Mouse (Mus musculus): Measurements from ENCODE around the gene Esr2. TPM values are rescaled to one million over a fixed set of nuclear protein-coding genes. Genes with fewer than 3 reads are reported as not detected.
"Not testable (repeated sequence)": the region's sequence is repeated elsewhere in the genome, so short reads cannot be mapped to it uniquely, and the experiment has no call there.

The Esr2 gene
- polyA plus RNA-seq, 1 experiment from 2014 or later = 0.07 TPM

DNA sequence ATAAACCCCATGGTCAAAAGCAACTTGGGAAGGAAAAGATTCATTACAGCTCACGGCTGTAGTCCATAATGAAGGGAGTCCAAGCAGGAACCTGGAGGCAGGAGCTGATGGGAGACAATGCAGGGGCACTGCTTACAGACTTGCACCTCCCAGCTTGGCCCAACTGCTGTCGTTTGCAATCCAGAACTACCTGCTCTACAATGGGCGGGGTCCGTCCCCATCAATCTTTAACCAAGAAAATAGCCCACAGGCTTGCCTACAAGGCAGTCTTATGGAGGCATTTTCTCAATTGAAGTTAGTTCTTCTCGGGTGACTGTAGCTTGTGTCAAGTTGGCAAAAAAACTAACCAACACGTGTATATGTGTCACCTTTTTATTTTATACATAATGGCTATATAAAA, 3.4 kb upstream of the Esr2 start:
- Histone ChIP-seq H3K4me3 (ENCODE audit: low read depth, low read length) (no peak overlapping the region), H3K36me3 (ENCODE audit: control insufficient read depth, insufficient read depth, low read length) (no peaks in the 10 kb centered on the region), H3K4me1 (ENCODE audit: control insufficient read depth, insufficient read depth, low read length) (0 out of 2 replicates have a peak, but pooled peaks cover 4% of the 10 kb centered on the region), H3K9me3 (ENCODE audit: control insufficient read depth, low read length) (no peaks in the 10 kb centered on the region), H3K27me3 (ENCODE audit: control insufficient read depth, insufficient read depth, low read length) (peaks cover 12% of the 10 kb centered on the region), H3K27ac (ENCODE audit: low read depth, low read length) (no peak overlapping the region), H3K4me2 (no peak overlapping the region), H3K9ac (ENCODE audit: low read length) (no peak overlapping the region)
- no peak for DNase-seq (ENCODE audit: low spot score, missing footprints)
- ATAC-seq (ENCODE audit: low FRiP score) = no peak
- 82% methylated on average over 6 of the region's 6 CpGs for WGBS

- 0 out of 2 replicates have a peak, but pooled peaks cover 4% of the 10 kb centered on the region for H3K4me1 ChIP-seq (ENCODE audit: control insufficient read depth, insufficient read depth, low read length)
- H3K4me2 ChIP-seq = no peak overlapping the region
- H3K27ac ChIP-seq (ENCODE audit: low read depth, low read length) = no peak overlapping the region
- no peaks in the 10 kb centered on the region for H3K36me3 ChIP-seq (ENCODE audit: control insufficient read depth, insufficient read depth, low read length)
- 67% methylated on average over 4 of the region's 4 CpGs for WGBS
- no peak overlapping the region for H3K4me3 ChIP-seq (ENCODE audit: low read depth, low read length)
- H3K9me3 ChIP-seq (ENCODE audit: control insufficient read depth, low read length) = no peaks in the 10 kb centered on the region
- H3K9ac ChIP-seq (ENCODE audit: low read length) = no peak overlapping the region
- ATAC-seq (ENCODE audit: low FRiP score) (no peak), DNase-seq (ENCODE audit: low spot score, missing footprints) (no peak)
- peaks cover 12% of the 10 kb centered on the region for H3K27me3 ChIP-seq (ENCODE audit: control insufficient read depth, insufficient read depth, low read length)
Observed at GRCm38 (mm10) chr12:76179527-76179926, 2.5 kb upstream of the Esr2 start.

DNA sequence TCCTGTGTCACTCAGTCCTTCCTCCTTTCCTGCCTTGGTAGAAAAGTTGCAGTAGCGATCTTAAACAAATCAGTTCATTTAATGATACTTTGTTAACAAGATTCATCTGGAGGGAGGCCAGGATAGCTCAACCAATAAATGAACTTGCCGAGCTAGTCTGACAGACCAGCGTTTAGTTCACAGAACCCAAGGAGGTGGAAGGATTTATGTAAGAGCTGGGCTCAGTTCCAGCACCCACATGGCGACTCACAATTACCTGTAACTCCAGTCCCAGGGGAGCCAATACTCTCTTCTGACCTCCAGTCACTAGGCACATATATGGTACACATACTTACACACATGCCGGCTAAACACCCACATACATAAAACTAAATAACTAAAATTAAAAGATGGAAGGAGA, 2.0 kb upstream of the Esr2 start:
- Histone ChIP-seq H3K9me3 (ENCODE audit: control insufficient read depth, low read length) (no peaks in the 10 kb centered on the region), H3K36me3 (ENCODE audit: control insufficient read depth, insufficient read depth, low read length) (no peaks in the 10 kb centered on the region), H3K9ac (ENCODE audit: low read length) (no peak overlapping the region), H3K4me3 (ENCODE audit: low read depth, low read length) (no peak overlapping the region), H3K4me2 (no peak overlapping the region), H3K27me3 (ENCODE audit: control insufficient read depth, insufficient read depth, low read length) (peaks cover 12% of the 10 kb centered on the region), H3K4me1 (ENCODE audit: control insufficient read depth, insufficient read depth, low read length) (0 out of 2 replicates have a peak, but pooled peaks cover 4% of the 10 kb centered on the region), H3K27ac (ENCODE audit: low read depth, low read length) (no peak overlapping the region)
- ATAC-seq (ENCODE audit: low FRiP score) (no peak), DNase-seq (ENCODE audit: low spot score, missing footprints) (no peak)
- 91% methylated on average over 5 of the region's 5 CpGs for WGBS

- peak overlapping the region; percentile 37 for H3K4me3 ChIP-seq (ENCODE audit: low read depth, low read length)
- WGBS = 40% methylated on average over 16 of the region's 16 CpGs
- no peaks in the 10 kb centered on the region for H3K36me3 ChIP-seq (ENCODE audit: control insufficient read depth, insufficient read depth, low read length)
- no peak overlapping the region for H3K9ac ChIP-seq (ENCODE audit: low read length)
- no peak; the same call in 1 of the 2 replicates for ATAC-seq (ENCODE audit: low FRiP score)
- peak; percentile 97 for DNase-seq (ENCODE audit: low spot score, missing footprints)
- H3K4me2 ChIP-seq = peak overlapping the region; percentile 93
- H3K4me1 ChIP-seq (ENCODE audit: control insufficient read depth, insufficient read depth, low read length) = 0 out of 2 replicates have a peak, but pooled peaks cover 4% of the 10 kb centered on the region
- H3K27ac ChIP-seq (ENCODE audit: low read depth, low read length) = no peak overlapping the region
- H3K9me3 ChIP-seq (ENCODE audit: control insufficient read depth, low read length) = no peaks in the 10 kb centered on the region
- peaks cover 12% of the 10 kb centered on the region for H3K27me3 ChIP-seq (ENCODE audit: control insufficient read depth, insufficient read depth, low read length)
Observed at GRCm38 (mm10) chr12:76177864-76178518, 932 bp upstream of the Esr2 start.

DNA sequence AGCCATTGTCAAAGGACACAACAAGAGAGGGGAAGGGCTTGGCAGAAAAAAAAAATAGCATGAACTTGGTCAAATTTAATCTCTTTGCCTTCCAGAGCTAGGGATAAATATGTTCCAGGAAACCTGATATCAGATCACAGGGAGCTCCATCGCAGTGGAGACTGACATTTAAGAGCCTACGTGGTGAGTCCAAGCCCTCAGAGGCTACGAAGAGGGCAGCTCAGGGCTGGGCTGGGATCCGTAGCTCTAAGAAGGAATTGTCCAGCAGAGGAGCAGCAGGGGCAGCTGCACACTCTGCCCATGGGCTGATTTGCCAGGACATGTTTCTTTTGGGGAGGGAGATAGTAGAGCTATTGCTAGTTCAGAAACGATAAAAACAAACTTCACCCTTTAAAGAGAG, 11.4 kb downstream of the Esr2 start:
- DNase-seq (ENCODE audit: low spot score, missing footprints) = peak; percentile 59
- no peaks in the 10 kb centered on the region for H3K27me3 ChIP-seq (ENCODE audit: control insufficient read depth, insufficient read depth, low read length)
- H3K4me1 ChIP-seq (ENCODE audit: control insufficient read depth, insufficient read depth, low read length) = no peaks in the 10 kb centered on the region
- H3K4me3 ChIP-seq (ENCODE audit: low read depth, low read length) = no peak overlapping the region
- H3K27ac ChIP-seq (ENCODE audit: low read depth, low read length) = no peak overlapping the region
- no peaks in the 10 kb centered on the region for H3K9me3 ChIP-seq (ENCODE audit: control insufficient read depth, low read length)
- ATAC-seq (ENCODE audit: low FRiP score) = no peak
- H3K9ac ChIP-seq (ENCODE audit: low read length) = no peak overlapping the region
- WGBS = 65% methylated on average over 5 of the region's 5 CpGs
- H3K36me3 ChIP-seq (ENCODE audit: control insufficient read depth, insufficient read depth, low read length) = no peaks in the 10 kb centered on the region
- H3K4me2 ChIP-seq = no peak overlapping the region

DNA sequence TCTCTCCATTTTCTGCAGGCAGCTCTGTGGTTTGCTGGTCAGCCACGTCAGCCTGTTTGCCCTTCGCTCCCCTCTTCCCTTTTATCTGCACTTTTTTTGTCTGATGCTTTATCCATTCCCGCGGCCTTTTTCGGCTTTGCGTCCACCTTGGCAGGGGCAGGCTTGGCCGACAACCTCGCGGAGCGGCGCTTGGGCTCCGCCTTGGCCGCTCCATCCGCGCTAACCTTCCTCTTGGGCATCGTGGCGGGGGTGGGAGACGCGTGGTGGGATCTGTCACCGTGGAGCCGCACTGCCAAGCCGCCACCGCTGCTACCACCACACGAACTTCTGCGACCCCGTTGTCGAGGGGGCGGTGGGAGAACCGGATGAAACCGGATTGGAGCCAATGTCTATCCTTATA, 24.7 kb downstream of the Esr2 start:
- peak overlapping the region; percentile 27 for H3K4me3 ChIP-seq (ENCODE audit: low read depth, low read length)
- H3K9ac ChIP-seq (ENCODE audit: low read length) = peak overlapping the region; percentile 45; the same call in 1 of the 2 replicates
- H3K27me3 ChIP-seq (ENCODE audit: control insufficient read depth, insufficient read depth, low read length); H3K27ac ChIP-seq (ENCODE audit: low read depth, low read length); H3K4me1 ChIP-seq (ENCODE audit: control insufficient read depth, insufficient read depth, low read length); H3K9me3 ChIP-seq (ENCODE audit: control insufficient read depth, low read length); H3K36me3 ChIP-seq (ENCODE audit: control insufficient read depth, insufficient read depth, low read length): not testable (repeated sequence)
- 15% methylated on average over 30 of the region's 30 CpGs for WGBS
- peak; percentile 87 for DNase-seq (ENCODE audit: low spot score, missing footprints)
- peak overlapping the region; percentile 53 for H3K4me2 ChIP-seq
- peak; percentile 35; the same call in 1 of the 2 replicates for ATAC-seq (ENCODE audit: low FRiP score)

GRCm38 (mm10) chr12:76136701-76137100, 40.4 kb downstream of the Esr2 start:
- Histone ChIP-seq H3K9ac (ENCODE audit: low read length) (no peak overlapping the region), H3K9me3 (ENCODE audit: control insufficient read depth, low read length) (no peaks in the 10 kb centered on the region), H3K4me2 (no peak overlapping the region), H3K27me3 (ENCODE audit: control insufficient read depth, insufficient read depth, low read length) (no peaks in the 10 kb centered on the region), H3K36me3 (ENCODE audit: control insufficient read depth, insufficient read depth, low read length) (no peaks in the 10 kb centered on the region), H3K4me3 (ENCODE audit: low read depth, low read length) (no peak overlapping the region), H3K4me1 (ENCODE audit: control insufficient read depth, insufficient read depth, low read length) (no peaks in the 10 kb centered on the region), H3K27ac (ENCODE audit: low read depth, low read length) (no peak overlapping the region)
- no peak for ATAC-seq (ENCODE audit: low FRiP score)
- 36% methylated on average over 6 of the region's 6 CpGs for WGBS
- no peak for DNase-seq (ENCODE audit: low spot score, missing footprints)

GRCm38 (mm10) chr12:76133081-76133480, 44.0 kb downstream of the Esr2 start:
- DNase-seq (ENCODE audit: low spot score, missing footprints); H3K4me2 ChIP-seq; H3K36me3 ChIP-seq (ENCODE audit: control insufficient read depth, insufficient read depth, low read length); H3K27me3 ChIP-seq (ENCODE audit: control insufficient read depth, insufficient read depth, low read length); H3K4me3 ChIP-seq (ENCODE audit: low read depth, low read length); H3K27ac ChIP-seq (ENCODE audit: low read depth, low read length); ATAC-seq (ENCODE audit: low FRiP score); H3K4me1 ChIP-seq (ENCODE audit: control insufficient read depth, insufficient read depth, low read length); H3K9me3 ChIP-seq (ENCODE audit: control insufficient read depth, low read length); H3K9ac ChIP-seq (ENCODE audit: low read length): not testable (repeated sequence)
- WGBS = 89% methylated on average over 9 of the region's 9 CpGs

DNA sequence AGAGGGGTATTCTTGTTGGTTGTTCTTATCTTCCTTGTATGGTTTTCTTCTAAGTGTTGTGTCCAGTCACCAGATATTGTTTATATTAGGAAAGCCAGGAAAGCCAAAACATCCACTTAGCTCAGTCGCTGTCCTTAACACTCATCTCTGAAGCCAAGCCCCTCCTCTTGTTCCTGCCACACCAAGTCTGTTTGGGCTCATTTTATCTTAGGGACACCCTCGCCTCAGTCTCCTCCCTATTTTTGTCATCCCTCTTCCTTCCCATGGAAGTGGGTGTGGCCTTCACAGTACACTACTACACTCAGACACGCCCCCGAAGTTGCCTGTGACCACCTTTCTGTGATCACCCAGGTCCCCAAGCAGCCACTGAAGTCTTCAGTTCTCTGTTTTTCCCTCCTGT, 44.5 kb downstream of the Esr2 start:
- 87% methylated on average over 4 of the region's 4 CpGs for WGBS
- DNase-seq (ENCODE audit: low spot score, missing footprints) (no peak), ATAC-seq (ENCODE audit: low FRiP score) (no peak)
- Histone ChIP-seq H3K9me3 (ENCODE audit: control insufficient read depth, low read length) (no peaks in the 10 kb centered on the region), H3K4me3 (ENCODE audit: low read depth, low read length) (no peak overlapping the region), H3K36me3 (ENCODE audit: control insufficient read depth, insufficient read depth, low read length) (no peaks in the 10 kb centered on the region), H3K9ac (ENCODE audit: low read length) (no peak overlapping the region), H3K4me2 (no peak overlapping the region), H3K27me3 (ENCODE audit: control insufficient read depth, insufficient read depth, low read length) (no peaks in the 10 kb centered on the region), H3K27ac (ENCODE audit: low read depth, low read length) (no peak overlapping the region), H3K4me1 (ENCODE audit: control insufficient read depth, insufficient read depth, low read length) (no peaks in the 10 kb centered on the region)
